Mouse (Mus musculus): ENCODE data around the gene Olfr632. TPM values are rescaled to one million over a fixed set of nuclear protein-coding genes. Genes with fewer than 3 reads are reported as not detected.

The Olfr632 gene
- polyA plus RNA-seq, 1 experiment from 2014 or later = 0.06 TPM

DNA sequence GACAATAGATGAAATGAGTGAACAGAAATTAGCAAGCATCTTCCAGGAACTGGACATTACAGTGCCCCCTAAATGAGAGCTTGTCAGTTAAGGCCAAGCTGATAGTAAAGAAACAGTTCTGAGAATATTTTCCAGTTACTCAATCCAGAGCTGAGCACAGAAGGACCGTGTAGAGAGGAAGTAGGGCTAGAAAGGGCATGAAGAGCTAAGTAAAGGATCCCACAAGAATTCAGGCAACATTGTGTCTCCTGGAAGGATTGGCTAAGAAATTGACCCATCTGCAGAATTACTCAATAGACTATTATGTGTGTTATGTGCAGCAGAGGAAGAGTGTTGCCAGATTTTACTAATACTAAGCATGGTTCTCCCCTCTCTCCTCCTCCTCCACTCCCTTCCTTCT is 37.6 kb downstream of the Olfr632 start:
- no peaks in the 10 kb centered on the region for H3K4me1 ChIP-seq
- no peak for ATAC-seq (ENCODE audit: insufficient number of reproducible peaks, insufficient read depth, low FRiP score, low TSS enrichment)
- H3K4me2 ChIP-seq (replicated peaks) = no peak overlapping the region
- no peaks in the 10 kb centered on the region for H3K36me3 ChIP-seq
- no peak overlapping the region for H3K27ac ChIP-seq
- no peak overlapping the region for H3K9ac ChIP-seq
- WGBS = 59% methylated on average over 1 of the region's 1 CpGs
- H3K4me3 ChIP-seq = no peak overlapping the region
- H3K27me3 ChIP-seq = no peaks in the 10 kb centered on the region
- no peaks in the 10 kb centered on the region for H3K9me3 ChIP-seq

Other genes with a start within 250 kb of the Olfr632 start
- not detected in 2 replicates for gene Olfr243, start 219.7 kb upstream of the Olfr632 start, polyA plus RNA-seq (2016; fragmentation: Nextera tagmentation; extraction: Ambion mirVana)
- not detected in 2 replicates for gene Olfr628, start 204.0 kb upstream of the Olfr632 start, polyA plus RNA-seq (2016; fragmentation: Nextera tagmentation; extraction: Ambion mirVana)
- gene Olfr629, start 189.4 kb upstream of the Olfr632 start, polyA plus RNA-seq (2016; fragmentation: Nextera tagmentation; extraction: Ambion mirVana) = not detected in 2 replicates
- not detected in 2 replicates for gene Olfr630, start 177.0 kb upstream of the Olfr632 start, polyA plus RNA-seq (2016; fragmentation: Nextera tagmentation; extraction: Ambion mirVana)
- not detected in 2 replicates for gene Olfr69, start 162.8 kb upstream of the Olfr632 start, polyA plus RNA-seq (2016; fragmentation: Nextera tagmentation; extraction: Ambion mirVana)
- not detected in 2 replicates for gene Olfr68, start 154.6 kb upstream of the Olfr632 start, polyA plus RNA-seq (2016; fragmentation: Nextera tagmentation; extraction: Ambion mirVana)
- not detected in 2 replicates for gene Olfr67, start 142.5 kb upstream of the Olfr632 start, polyA plus RNA-seq (2016; fragmentation: Nextera tagmentation; extraction: Ambion mirVana)
- gene Hbb-bt, start 120.4 kb upstream of the Olfr632 start, polyA plus RNA-seq (2016; fragmentation: Nextera tagmentation; extraction: Ambion mirVana) = 883 and 936 TPM in 2 replicates
- gene Hbb-bs, start 106.3 kb upstream of the Olfr632 start, polyA plus RNA-seq (2016; fragmentation: Nextera tagmentation; extraction: Ambion mirVana) = 706 and 771 TPM in 2 replicates
- gene Hbb-bh2, start 93.8 kb upstream of the Olfr632 start, polyA plus RNA-seq (2016; fragmentation: Nextera tagmentation; extraction: Ambion mirVana) = 0.32 TPM in 1 of 2 replicates, not detected in the other
- gene Hbb-bh1, start 91.2 kb upstream of the Olfr632 start, polyA plus RNA-seq (2016; fragmentation: Nextera tagmentation; extraction: Ambion mirVana) = 537 and 696 TPM in 2 replicates
- 8,998 and 9,810 TPM in 2 replicates for gene Hbb-y, start 81.1 kb upstream of the Olfr632 start, polyA plus RNA-seq (2016; fragmentation: Nextera tagmentation; extraction: Ambion mirVana)
- gene Olfr66, start 48.1 kb upstream of the Olfr632 start, polyA plus RNA-seq (2016; fragmentation: Nextera tagmentation; extraction: Ambion mirVana) = not detected in 2 replicates
- gene Olfr64, start 39.9 kb upstream of the Olfr632 start, polyA plus RNA-seq (2016; fragmentation: Nextera tagmentation; extraction: Ambion mirVana) = not detected in 2 replicates
- gene Olfr65, start 30.9 kb upstream of the Olfr632 start, polyA plus RNA-seq (2016; fragmentation: Nextera tagmentation; extraction: Ambion mirVana) = not detected in 2 replicates
- gene Olfr631, start 5.5 kb upstream of the Olfr632 start, polyA plus RNA-seq (2016; fragmentation: Nextera tagmentation; extraction: Ambion mirVana) = not detected in 2 replicates
- gene Olfr633, start 10.1 kb downstream of the Olfr632 start, polyA plus RNA-seq (2016; fragmentation: Nextera tagmentation; extraction: Ambion mirVana) = not detected in 2 replicates
- not detected in 2 replicates for gene Olfr635, start 36.8 kb downstream of the Olfr632 start, polyA plus RNA-seq (2016; fragmentation: Nextera tagmentation; extraction: Ambion mirVana)
- not detected in 2 replicates for gene Olfr638, start 64.4 kb downstream of the Olfr632 start, polyA plus RNA-seq (2016; fragmentation: Nextera tagmentation; extraction: Ambion mirVana)
- gene Olfr639, start 83.0 kb downstream of the Olfr632 start, polyA plus RNA-seq (2016; fragmentation: Nextera tagmentation; extraction: Ambion mirVana) = 0.04 TPM in 1 of 2 replicates, not detected in the other
- gene Olfr640, start 91.2 kb downstream of the Olfr632 start, polyA plus RNA-seq (2016; fragmentation: Nextera tagmentation; extraction: Ambion mirVana) = not detected in 2 replicates
- not detected in 2 replicates for gene Olfr641, start 101.1 kb downstream of the Olfr632 start, polyA plus RNA-seq (2016; fragmentation: Nextera tagmentation; extraction: Ambion mirVana)
- not detected in 2 replicates for gene Olfr642, start 118.3 kb downstream of the Olfr632 start, polyA plus RNA-seq (2016; fragmentation: Nextera tagmentation; extraction: Ambion mirVana)
- not detected in 2 replicates for gene 4930516K23Rik, start 127.1 kb downstream of the Olfr632 start, polyA plus RNA-seq (2016; fragmentation: Nextera tagmentation; extraction: Ambion mirVana)
- not detected in 2 replicates for gene Olfr644, start 137.5 kb downstream of the Olfr632 start, polyA plus RNA-seq (2016; fragmentation: Nextera tagmentation; extraction: Ambion mirVana)
- not detected in 2 replicates for gene Olfr645, start 151.1 kb downstream of the Olfr632 start, polyA plus RNA-seq (2016; fragmentation: Nextera tagmentation; extraction: Ambion mirVana)
- gene Olfr646, start 170.5 kb downstream of the Olfr632 start, polyA plus RNA-seq (2016; fragmentation: Nextera tagmentation; extraction: Ambion mirVana) = not detected in 2 replicates
- not detected in 2 replicates for gene Ubqln5, start 195.5 kb downstream of the Olfr632 start, polyA plus RNA-seq (2016; fragmentation: Nextera tagmentation; extraction: Ambion mirVana)
- gene Olfr643, start 203.1 kb downstream of the Olfr632 start, polyA plus RNA-seq (2016; fragmentation: Nextera tagmentation; extraction: Ambion mirVana) = not detected in 2 replicates
- not detected in 2 replicates for gene Ubqln3, start 208.9 kb downstream of the Olfr632 start, polyA plus RNA-seq (2016; fragmentation: Nextera tagmentation; extraction: Ambion mirVana)
- not detected in 2 replicates for gene Ubqlnl, start 216.2 kb downstream of the Olfr632 start, polyA plus RNA-seq (2016; fragmentation: Nextera tagmentation; extraction: Ambion mirVana)
- gene Olfm5, start 230.5 kb downstream of the Olfr632 start, polyA plus RNA-seq (2016; fragmentation: Nextera tagmentation; extraction: Ambion mirVana) = 0.33 and 0.45 TPM in 2 replicates
- 0.24 and 0.37 TPM in 2 replicates for gene Olfr648, start 249.0 kb downstream of the Olfr632 start, polyA plus RNA-seq (2016; fragmentation: Nextera tagmentation; extraction: Ambion mirVana)